Mouse (Mus musculus): ENCODE measurements around the gene Gm19668. TPM values are rescaled to one million over a fixed set of nuclear protein-coding genes. Genes with fewer than 3 reads are reported as not detected.

Gene Gm19668
- polyA plus RNA-seq, 1 experiment = not detected

Other genes starting within 250 kb of the Gm19668 start
- 96.1 TPM for gene Pttg1ip, start 217.4 kb downstream of the Gm19668 start, polyA plus RNA-seq (2012; fragmentation: generic; extraction: Trizol)
- 152 TPM for gene Sumo3, start 193.0 kb downstream of the Gm19668 start, polyA plus RNA-seq (2012; fragmentation: generic; extraction: Trizol)
- gene Gm49325, start 192.9 kb downstream of the Gm19668 start, polyA plus RNA-seq (2012; fragmentation: generic; extraction: Trizol) = 5.1 TPM
- 85.5 TPM for gene Ube2g2, start 176.9 kb downstream of the Gm19668 start, polyA plus RNA-seq (2012; fragmentation: generic; extraction: Trizol)
- gene Tspear, start 112.6 kb downstream of the Gm19668 start, polyA plus RNA-seq (2012; fragmentation: generic; extraction: Trizol) = not detected
- gene Gm19402, start 108.4 kb downstream of the Gm19668 start, polyA plus RNA-seq (2012; fragmentation: generic; extraction: Trizol) = not detected
- not detected for gene Gm9508, start 101.9 kb downstream of the Gm19668 start, polyA plus RNA-seq (2012; fragmentation: generic; extraction: Trizol)
- gene Gm10272, start 92.5 kb downstream of the Gm19668 start, polyA plus RNA-seq (2012; fragmentation: generic; extraction: Trizol) = not detected
- gene Gm10024, start 87.7 kb downstream of the Gm19668 start, polyA plus RNA-seq (2012; fragmentation: generic; extraction: Trizol) = not detected
- not detected for gene Gm10142, start 83.3 kb downstream of the Gm19668 start, polyA plus RNA-seq (2012; fragmentation: generic; extraction: Trizol)
- gene Krtap12-1, start 78.5 kb downstream of the Gm19668 start, polyA plus RNA-seq (2012; fragmentation: generic; extraction: Trizol) = not detected
- gene Gm10100, start 72.6 kb downstream of the Gm19668 start, polyA plus RNA-seq (2012; fragmentation: generic; extraction: Trizol) = not detected
- not detected for gene Gm18596, start 56.5 kb downstream of the Gm19668 start, polyA plus RNA-seq (2012; fragmentation: generic; extraction: Trizol)
- not detected for gene Gm9736, start 47.8 kb downstream of the Gm19668 start, polyA plus RNA-seq (2012; fragmentation: generic; extraction: Trizol)
- not detected for gene Gm3233, start 39.5 kb downstream of the Gm19668 start, polyA plus RNA-seq (2012; fragmentation: generic; extraction: Trizol)
- gene Gm3238, start 27.8 kb downstream of the Gm19668 start, polyA plus RNA-seq (2012; fragmentation: generic; extraction: Trizol) = not detected
- gene Gm7138, start 22.2 kb downstream of the Gm19668 start, polyA plus RNA-seq (2012; fragmentation: generic; extraction: Trizol) = not detected
- gene Gm3250, start 16.6 kb downstream of the Gm19668 start, polyA plus RNA-seq (2012; fragmentation: generic; extraction: Trizol) = not detected
- gene Gm7137, start 10.9 kb downstream of the Gm19668 start, polyA plus RNA-seq (2012; fragmentation: generic; extraction: Trizol) = not detected
- gene Gm9639, start 4.1 kb downstream of the Gm19668 start, polyA plus RNA-seq (2012; fragmentation: generic; extraction: Trizol) = not detected
- gene Gm9507, start 12.7 kb upstream of the Gm19668 start, polyA plus RNA-seq (2012; fragmentation: generic; extraction: Trizol) = not detected
- gene Gm2696, start 15.5 kb upstream of the Gm19668 start, polyA plus RNA-seq (2012; fragmentation: generic; extraction: Trizol) = not detected
- gene Krtap10-4, start 28.0 kb upstream of the Gm19668 start, polyA plus RNA-seq (2012; fragmentation: generic; extraction: Trizol) = not detected
- gene Krtap10-10, start 36.8 kb upstream of the Gm19668 start, polyA plus RNA-seq (2012; fragmentation: generic; extraction: Trizol) = not detected
- gene Gm36176, start 47.7 kb upstream of the Gm19668 start, polyA plus RNA-seq (2012; fragmentation: generic; extraction: Trizol) = not detected
- gene Gm10318, start 53.7 kb upstream of the Gm19668 start, polyA plus RNA-seq (2012; fragmentation: generic; extraction: Trizol) = not detected
- gene Gm3285, start 62.8 kb upstream of the Gm19668 start, polyA plus RNA-seq (2012; fragmentation: generic; extraction: Trizol) = not detected
- gene Lrrc3, start 103.4 kb upstream of the Gm19668 start, polyA plus RNA-seq (2012; fragmentation: generic; extraction: Trizol) = 0.01 TPM
- gene Trpm2, start 171.4 kb upstream of the Gm19668 start, polyA plus RNA-seq (2012; fragmentation: generic; extraction: Trizol) = 0.02 TPM
- gene 1810043G02Rik, start 179.4 kb upstream of the Gm19668 start, polyA plus RNA-seq (2012; fragmentation: generic; extraction: Trizol) = 14.6 TPM
- 45.2 TPM for gene Pfkl, start 210.9 kb upstream of the Gm19668 start, polyA plus RNA-seq (2012; fragmentation: generic; extraction: Trizol)
- not detected for gene Dnmt3l, start 242.8 kb upstream of the Gm19668 start, polyA plus RNA-seq (2012; fragmentation: generic; extraction: Trizol)
- gene Aire, start 244.5 kb upstream of the Gm19668 start, polyA plus RNA-seq (2012; fragmentation: generic; extraction: Trizol) = not detected

All from C2C12 (cell line).